Mouse (Mus musculus) layer of hippocampus, adult 6 months (tissue): ENCODE results near the gene Gm8082. TPM values are rescaled to one million over a fixed set of nuclear protein-coding genes. Genes with fewer than 3 reads are reported as not detected.

ENCODE experiments used
- long read RNA-seq, 2 experiments: library from polyadenylated mRNA; unstranded; transcript quantifications; one replicate each; pipeline ENCODE4 v2.0.0; 2019 to 2020
- polyA plus RNA-seq: library from polyadenylated mRNA; unstranded; fragments of <200 nt; fragmentation: Nextera tagmentation; gene quantifications from 2 replicates; pipeline ENCODE4 v1.2.3, GENCODE M21; 2021

Gene Gm8082
- not detected in 2 replicates for polyA plus RNA-seq
- long read RNA-seq, experiment 1, result 0 reads
- long read RNA-seq, experiment 2, result 0 reads

DNA sequence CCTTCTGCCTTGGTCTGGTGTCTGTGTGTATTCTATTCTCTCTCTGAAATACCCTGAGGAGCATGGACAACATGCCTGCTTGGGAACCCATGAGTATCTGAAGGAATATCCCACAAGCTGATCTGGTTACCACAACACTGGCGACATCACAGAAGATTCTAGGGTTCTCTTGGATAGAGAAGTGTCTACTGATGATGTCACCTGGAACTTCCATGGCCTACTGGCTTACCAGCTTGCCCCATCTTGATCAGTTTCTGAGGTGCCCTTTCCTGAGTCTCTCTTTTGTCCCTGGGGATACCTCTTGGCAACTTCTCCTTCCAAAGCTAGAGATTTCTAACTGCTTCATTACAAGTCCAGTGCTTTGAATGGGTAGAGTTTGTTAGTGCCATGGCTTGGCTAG, at the start of gene Gm8082:
Gene Gm8082, minus strand, starts transcription at position 101 of the 400 bp plus-strand sequence.

DNA sequence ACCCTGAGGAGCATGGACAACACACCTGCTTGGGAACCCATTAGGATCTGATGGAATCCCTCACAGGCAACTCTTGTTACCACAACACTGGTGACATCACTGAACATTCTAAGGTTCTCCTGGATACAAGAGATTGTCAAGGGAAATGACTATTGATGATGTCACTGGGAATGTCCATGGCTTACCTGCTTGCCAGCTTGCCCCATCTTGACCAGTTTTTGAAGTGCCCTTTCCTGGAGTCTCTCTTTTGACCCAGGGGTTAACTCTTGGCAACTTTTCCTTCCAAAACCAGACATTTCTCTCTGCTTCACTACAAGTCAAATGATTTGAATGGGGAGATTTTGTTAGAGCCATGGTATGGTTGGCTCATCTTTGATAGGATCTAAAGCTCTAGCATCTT, 22.1 kb upstream of the Gm8082 start, which contains the start of gene Gm10376:
Gene Gm10376, minus strand, starts transcription at position 101 of the 400 bp plus-strand sequence.

Other genes with a start within 250 kb of the Gm8082 start
- not detected in 2 replicates for gene Gm3015, start 224.8 kb downstream of the Gm8082 start, polyA plus RNA-seq
- gene Gm10377, start 195.6 kb downstream of the Gm8082 start, polyA plus RNA-seq, result not detected in 2 replicates
- not detected in 2 replicates for gene Gm21977, start 140.1 kb downstream of the Gm8082 start, polyA plus RNA-seq
- gene Gm10376, start 22.0 kb upstream of the Gm8082 start, polyA plus RNA-seq, result not detected in 2 replicates
- not detected in 2 replicates for gene Gm8094, start 83.0 kb upstream of the Gm8082 start, polyA plus RNA-seq
- gene Gm8104, start 107.0 kb upstream of the Gm8082 start, polyA plus RNA-seq, result 0.16 TPM in 1 of 2 replicates, not detected in the other
- gene Gm7233, start 186.2 kb upstream of the Gm8082 start, polyA plus RNA-seq, result not detected in 2 replicates
- gene Gm8122, start 241.7 kb upstream of the Gm8082 start, polyA plus RNA-seq, result not detected in 2 replicates